Mouse (Mus musculus) midbrain, embryonic 16.5 days (tissue): ENCODE measurements around the gene Dennd4a. TPM values are rescaled to one million over a fixed set of nuclear protein-coding genes. Genes with fewer than 3 reads are reported as not detected.

Experiments
- ATAC-seq: fragments of 200-750 bp; cut with Nextera tagmentation; 2 replicates; pipeline ENCODE4 v1.8.0; 2017; ENCODE audit warnings: moderate TSS enrichment
- H3K27ac ChIP-seq: fragments of 300-500 bp; sonication (generic); 2 replicates; pipeline ENCODE4 v1.5.1; 2014; ENCODE audit warnings: mild to moderate bottlenecking, low read length, mixed read lengths
- H3K27me3 ChIP-seq: fragments of 300-500 bp; sonication (generic); 2 replicates; pipeline ENCODE4 v1.6.1; 2014; ENCODE audit warnings: low read depth, low read length, mixed read lengths; ENCODE audit not compliant: control insufficient read depth, insufficient read depth
- H3K36me3 ChIP-seq: fragments of 300-500 bp; sonication (generic); 2 replicates; pipeline ENCODE4 v1.6.1; 2014; ENCODE audit warnings: mild to moderate bottlenecking, low read length, moderate library complexity, mixed read lengths; ENCODE audit not compliant: control insufficient read depth, insufficient read depth
- H3K4me1 ChIP-seq: fragments of 300-500 bp; sonication (generic); 2 replicates; pipeline ENCODE4 v1.6.1; 2014; ENCODE audit warnings: mild to moderate bottlenecking, low read length, mixed read lengths; ENCODE audit not compliant: control insufficient read depth, insufficient read depth
- H3K4me2 ChIP-seq: fragments of 300-500 bp; sonication (generic); 2 replicates; pipeline ENCODE4 v1.6.1; 2014; ENCODE audit warnings: mild to moderate bottlenecking, low read length, mixed read lengths
- H3K4me3 ChIP-seq: fragments of 300-500 bp; sonication (generic); 2 replicates; pipeline ENCODE4 v1.5.1; 2014; ENCODE audit warnings: low read depth, mild to moderate bottlenecking, low read length, moderate library complexity, mixed read lengths
- H3K9ac ChIP-seq: fragments of 300-500 bp; sonication (generic); 2 replicates; pipeline ENCODE4 v1.6.1; 2014; ENCODE audit warnings: low read depth, low read length, mixed read lengths
- H3K9me3 ChIP-seq: fragments of 300-500 bp; sonication (generic); replicated peaks from 2 replicates; pipeline ENCODE4 v1.6.1; 2014; ENCODE audit warnings: mild to moderate bottlenecking, low read length, mixed read lengths; ENCODE audit not compliant: control insufficient read depth, poor library complexity, severe bottlenecking
- WGBS: fragments of 180-500 bp; shearing (Covaris S2); extraction: QIAGEN DNeasy Blood & Tissue Kit; methylation state at CpG from one replicate; pipeline ENCODE4 v1.1.7; 2014; 5-methylcytosine and 5-hydroxymethylcytosine counted together
- polyA plus RNA-seq: library from polyadenylated mRNA; unstranded; fragments of >200 nt; fragmentation: Nextera tagmentation; extraction: Ambion mirVana; gene quantifications from 2 replicates; pipeline ENCODE4 v1.2.1, GENCODE M21; 2015

Dennd4a gene
- polyA plus RNA-seq, 1 experiment from 2014 or later = 9.6 TPM

GRCm38 (mm10) chr9:64786216-64786905 lies 24.8 kb upstream of the Dennd4a start:
- 83% methylated on average over 9 of the region's 9 CpGs for WGBS
- Histone ChIP-seq H3K9me3 (no peaks in the 10 kb centered on the region), H3K27ac (no peak overlapping the region), H3K9ac (no peak overlapping the region), H3K4me3 (no peak overlapping the region), H3K27me3 (no peaks in the 10 kb centered on the region), H3K36me3 (no peaks in the 10 kb centered on the region), H3K4me1 (no peaks in the 10 kb centered on the region), H3K4me2 (no peak overlapping the region)
- ATAC-seq = no peak

DNA sequence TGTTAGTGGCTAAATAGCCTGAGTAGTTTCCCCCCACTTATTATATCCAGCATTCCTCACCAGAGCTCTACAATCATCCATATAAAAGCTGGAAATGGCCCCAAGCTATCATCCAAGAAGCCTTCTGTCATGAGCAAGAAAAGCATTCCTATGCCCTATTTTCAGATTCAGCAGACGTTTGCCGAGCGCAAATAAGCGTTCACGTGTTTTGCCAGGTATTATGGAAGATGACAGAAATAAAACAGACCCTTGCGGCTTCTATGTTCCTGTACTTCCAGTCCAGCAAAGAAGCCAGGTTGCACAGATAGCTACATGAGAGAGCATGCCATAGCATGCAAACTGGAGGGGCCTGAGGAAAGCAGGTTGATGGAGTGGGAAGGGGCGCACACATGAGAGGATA lies 23.1 kb upstream of the Dennd4a start:
- Histone ChIP-seq H3K9me3 (no peaks in the 10 kb centered on the region), H3K27me3 (no peaks in the 10 kb centered on the region), H3K9ac (no peak overlapping the region), H3K36me3 (no peaks in the 10 kb centered on the region), H3K4me2 (no peak overlapping the region), H3K4me3 (no peak overlapping the region), H3K27ac (no peak overlapping the region), H3K4me1 (no peaks in the 10 kb centered on the region)
- no peak for ATAC-seq
- WGBS = 82% methylated on average over 7 of the region's 7 CpGs

GRCm38 (mm10) chr9:64789341-64789761 lies 21.8 kb upstream of the Dennd4a start:
- no peaks in the 10 kb centered on the region for H3K36me3 ChIP-seq
- H3K27ac ChIP-seq = no peak overlapping the region
- no peak overlapping the region for H3K4me3 ChIP-seq
- H3K27me3 ChIP-seq = no peaks in the 10 kb centered on the region
- no peak for ATAC-seq
- H3K4me1 ChIP-seq = no peaks in the 10 kb centered on the region
- H3K9ac ChIP-seq = no peak overlapping the region
- 80% methylated on average over 13 of the region's 13 CpGs for WGBS
- no peaks in the 10 kb centered on the region for H3K9me3 ChIP-seq
- H3K4me2 ChIP-seq = no peak overlapping the region

DNA sequence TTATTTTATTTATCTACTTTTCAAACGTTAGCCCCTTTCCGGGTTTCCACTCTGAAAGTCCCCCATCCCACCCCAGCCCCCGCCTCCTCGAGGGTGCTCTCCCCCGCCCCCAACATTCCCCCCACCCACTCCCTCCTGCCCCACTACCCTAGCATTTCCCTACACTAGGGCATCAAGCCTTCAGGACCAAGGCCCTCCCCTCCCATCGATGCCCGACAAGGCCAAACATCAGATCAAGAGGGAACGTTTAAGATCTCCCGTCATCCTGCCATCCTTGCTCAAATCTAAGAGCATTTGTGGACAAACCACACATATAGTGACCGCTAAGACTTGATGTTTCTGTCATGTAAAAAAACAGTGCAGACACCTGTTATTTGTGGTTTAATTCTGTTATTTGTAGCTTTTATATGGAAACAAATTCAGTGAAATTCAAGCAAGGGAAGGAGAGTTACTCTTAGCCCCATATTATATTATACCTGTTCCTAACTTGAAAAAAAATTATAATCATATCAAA lies 21.2 kb upstream of the Dennd4a start:
- Histone ChIP-seq H3K4me3 (no peak overlapping the region), H3K36me3 (no peaks in the 10 kb centered on the region), H3K9ac (no peak overlapping the region), H3K27ac (no peak overlapping the region), H3K4me1 (no peaks in the 10 kb centered on the region), H3K27me3 (no peaks in the 10 kb centered on the region), H3K9me3 (no peaks in the 10 kb centered on the region), H3K4me2 (no peak overlapping the region)
- ATAC-seq = no peak
- WGBS = 76% methylated on average over 9 of the region's 10 CpGs

GRCm38 (mm10) chr9:64790673-64791660 lies 20.2 kb upstream of the Dennd4a start:
- no peak overlapping the region for H3K4me2 ChIP-seq
- H3K27ac ChIP-seq = no peak overlapping the region
- H3K9me3 ChIP-seq = no peaks in the 10 kb centered on the region
- no peaks in the 10 kb centered on the region for H3K27me3 ChIP-seq
- ATAC-seq = no peak
- no peak overlapping the region for H3K4me3 ChIP-seq
- no peaks in the 10 kb centered on the region for H3K36me3 ChIP-seq
- WGBS = 91% methylated on average over 7 of the region's 7 CpGs
- no peaks in the 10 kb centered on the region for H3K4me1 ChIP-seq
- no peak overlapping the region for H3K9ac ChIP-seq

DNA sequence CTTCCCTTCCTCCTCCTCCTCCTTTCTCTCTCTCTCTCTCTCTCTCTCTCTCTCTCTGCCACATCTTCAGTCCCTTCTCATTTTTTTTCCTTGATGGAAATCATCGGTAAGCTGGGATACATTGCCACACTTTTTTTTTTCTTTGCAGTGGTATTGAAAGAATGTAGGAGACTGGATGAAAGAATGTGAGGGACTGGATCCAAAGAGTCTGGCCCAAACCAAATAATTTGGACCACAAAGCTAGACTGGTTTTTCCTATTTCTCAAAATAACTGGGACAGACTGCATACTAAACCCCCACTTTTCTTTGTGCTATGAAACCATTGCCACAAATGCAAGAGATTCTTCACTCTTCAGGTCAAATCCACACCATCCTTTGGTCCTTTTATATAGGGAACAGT lies 19.5 kb upstream of the Dennd4a start:
- Histone ChIP-seq H3K9ac (no peak overlapping the region), H3K4me3 (no peak overlapping the region), H3K9me3 (no peaks in the 10 kb centered on the region), H3K27ac (no peak overlapping the region), H3K4me1 (no peaks in the 10 kb centered on the region), H3K27me3 (no peaks in the 10 kb centered on the region), H3K36me3 (no peaks in the 10 kb centered on the region), H3K4me2 (no peak overlapping the region)
- WGBS = 82% methylated on average over 1 of the region's 1 CpGs
- ATAC-seq = no peak

DNA sequence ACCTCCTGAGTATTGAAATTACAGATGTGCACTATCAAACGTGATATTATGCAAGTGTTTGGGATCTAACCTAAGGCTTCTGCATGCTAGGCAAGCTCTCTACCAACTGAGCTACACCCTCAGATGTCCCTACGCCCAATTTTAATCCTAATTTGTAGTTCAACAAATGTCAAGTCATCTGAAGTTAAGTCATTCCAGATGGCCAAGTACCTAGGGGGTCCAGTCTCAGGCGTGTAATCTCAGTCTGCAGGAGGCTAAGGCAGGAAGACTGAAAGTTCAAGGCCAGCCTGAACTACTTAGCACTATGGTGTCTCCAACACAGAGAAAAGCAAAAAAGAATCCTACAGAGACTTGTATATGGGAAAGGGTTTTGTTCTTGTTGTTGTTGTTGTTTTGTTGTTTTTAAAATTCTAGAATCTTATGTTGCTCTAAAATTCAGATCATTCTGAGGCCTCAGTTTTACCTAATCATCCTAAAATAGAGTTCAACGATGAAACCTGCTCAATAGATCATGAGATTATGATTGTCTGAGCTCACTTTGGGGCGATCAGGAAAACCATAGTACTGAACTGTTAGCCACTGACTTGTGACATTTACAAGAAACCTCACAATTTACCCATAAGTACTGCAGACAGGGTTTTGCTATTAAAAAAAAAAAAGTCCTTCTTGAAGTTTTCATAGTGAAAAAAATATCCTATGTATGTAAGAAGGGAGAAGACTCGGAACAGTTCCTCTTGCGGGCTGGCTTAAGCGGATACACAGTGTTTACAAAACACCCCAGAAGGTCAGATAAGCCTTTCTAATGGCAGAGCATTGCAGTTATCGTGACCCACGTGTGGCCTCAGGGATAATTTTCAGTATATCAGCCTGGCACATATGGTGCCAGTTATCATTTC lies 18.5 kb upstream of the Dennd4a start:
- no peaks in the 10 kb centered on the region for H3K27me3 ChIP-seq
- H3K4me3 ChIP-seq = no peak overlapping the region
- no peak for ATAC-seq
- no peaks in the 10 kb centered on the region for H3K36me3 ChIP-seq
- H3K27ac ChIP-seq = no peak overlapping the region
- H3K4me1 ChIP-seq = no peaks in the 10 kb centered on the region
- no peak overlapping the region for H3K4me2 ChIP-seq
- H3K9ac ChIP-seq = no peak overlapping the region
- no peaks in the 10 kb centered on the region for H3K9me3 ChIP-seq
- 78% methylated on average over 10 of the region's 10 CpGs for WGBS

GRCm38 (mm10) chr9:64793275-64793590 lies 17.9 kb upstream of the Dennd4a start:
- Histone ChIP-seq H3K4me2 (no peak overlapping the region), H3K4me3 (no peak overlapping the region), H3K27ac (no peak overlapping the region), H3K9me3 (no peaks in the 10 kb centered on the region), H3K27me3 (no peaks in the 10 kb centered on the region), H3K36me3 (no peaks in the 10 kb centered on the region), H3K9ac (no peak overlapping the region), H3K4me1 (no peaks in the 10 kb centered on the region)
- ATAC-seq = no peak
